Mouse (Mus musculus): ENCODE measurements around the gene Zfp704. TPM values are rescaled to one million over a fixed set of nuclear protein-coding genes. Genes with fewer than 3 reads are reported as not detected.
A peak's percentile ranks its signal among the peaks of the same experiment; 100 is the strongest.

The Zfp704 gene
- polyA plus RNA-seq, 1 experiment from 2014 or later = 14.8 TPM

DNA sequence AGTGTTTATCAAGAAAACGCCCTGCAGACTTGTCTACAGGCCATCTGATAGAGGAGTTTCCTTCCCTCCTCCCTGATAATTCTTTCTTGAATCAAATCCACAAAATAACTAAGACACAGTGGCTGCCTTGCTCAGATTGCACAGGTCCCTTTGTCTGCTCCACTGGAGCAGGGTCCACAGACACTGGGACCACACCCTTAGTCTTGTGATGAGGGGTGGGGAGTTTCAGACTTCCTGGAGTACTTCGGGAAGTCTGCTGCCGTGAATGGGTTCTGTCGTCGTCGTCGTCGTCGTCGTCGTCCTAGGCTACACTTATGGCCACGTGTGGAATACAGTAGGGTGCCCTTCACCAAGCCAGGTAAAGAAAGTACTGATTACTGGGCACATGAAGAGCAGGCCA lies 4.8 kb upstream of the Zfp704 start:
- Histone ChIP-seq H3K9me3 (ENCODE audit: control insufficient read depth, low read length) (no peaks in the 10 kb centered on the region), H3K9ac (ENCODE audit: low read depth, low read length) (no peak overlapping the region), H3K27me3 (ENCODE audit: control insufficient read depth, insufficient read depth, low read length) (no peaks in the 10 kb centered on the region), H3K36me3 (ENCODE audit: control insufficient read depth, insufficient read depth, low read length) (no peaks in the 10 kb centered on the region), H3K4me3 (ENCODE audit: low read length) (no peak overlapping the region), H3K4me1 (ENCODE audit: control insufficient read depth, insufficient read depth, low read length) (peaks cover 7% of the 10 kb centered on the region; the same call in 1 of the 2 replicates), H3K27ac (ENCODE audit: low read depth, low read length) (no peak overlapping the region), H3K4me2 (replicated peaks; ENCODE audit: low read depth, low read length) (no peak overlapping the region)
- WGBS = 74% methylated on average over 12 of the region's 12 CpGs
- ATAC-seq (ENCODE audit: low FRiP score, low TSS enrichment) = no peak

- ATAC-seq (ENCODE audit: low FRiP score, low TSS enrichment) = no peak
- Histone ChIP-seq H3K9ac (ENCODE audit: low read depth, low read length) (no peak overlapping the region), H3K4me3 (ENCODE audit: low read length) (no peak overlapping the region), H3K27me3 (ENCODE audit: control insufficient read depth, insufficient read depth, low read length) (no peaks in the 10 kb centered on the region), H3K27ac (ENCODE audit: low read depth, low read length) (no peak overlapping the region), H3K9me3 (ENCODE audit: control insufficient read depth, low read length) (no peaks in the 10 kb centered on the region), H3K36me3 (ENCODE audit: control insufficient read depth, insufficient read depth, low read length) (no peaks in the 10 kb centered on the region), H3K4me1 (ENCODE audit: control insufficient read depth, insufficient read depth, low read length) (peaks cover 7% of the 10 kb centered on the region; the same call in 1 of the 2 replicates), H3K4me2 (replicated peaks; ENCODE audit: low read depth, low read length) (no peak overlapping the region)
- 60% methylated on average over 8 of the region's 8 CpGs for WGBS
These were observed 4.1 kb upstream of the Zfp704 start for GRCm38 (mm10) chr3:9614011-9614410.

DNA sequence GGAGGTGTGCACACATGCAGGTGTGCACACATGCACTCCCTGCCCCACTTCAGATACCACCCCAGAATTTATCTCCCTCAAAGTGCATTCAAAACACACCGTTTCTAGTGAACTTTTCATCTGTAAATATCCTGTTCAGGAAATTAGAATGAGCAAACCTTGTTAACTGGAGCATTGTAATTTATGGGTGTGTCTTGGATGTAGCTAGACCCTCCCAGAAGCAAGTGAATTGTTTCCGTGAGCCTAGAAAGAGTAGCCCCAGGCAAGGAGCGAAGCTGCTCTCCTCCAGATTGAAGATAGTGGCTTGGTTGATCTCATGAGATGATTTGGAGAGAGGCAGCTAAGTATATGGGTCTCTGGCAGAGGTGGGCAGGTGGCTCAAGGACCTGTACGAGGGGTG lies 1.3 kb upstream of the Zfp704 start:
- peaks cover 15% of the 10 kb centered on the region for H3K4me1 ChIP-seq (ENCODE audit: control insufficient read depth, insufficient read depth, low read length)
- no peak overlapping the region for H3K27ac ChIP-seq (ENCODE audit: low read depth, low read length)
- ATAC-seq (ENCODE audit: low FRiP score, low TSS enrichment) = no peak
- no peaks in the 10 kb centered on the region for H3K36me3 ChIP-seq (ENCODE audit: control insufficient read depth, insufficient read depth, low read length)
- H3K4me3 ChIP-seq (ENCODE audit: low read length) = no peak overlapping the region
- H3K9ac ChIP-seq (ENCODE audit: low read depth, low read length) = no peak overlapping the region
- H3K9me3 ChIP-seq (ENCODE audit: control insufficient read depth, low read length) = no peaks in the 10 kb centered on the region
- H3K4me2 ChIP-seq (replicated peaks; ENCODE audit: low read depth, low read length) = no peak overlapping the region
- 42% methylated on average over 4 of the region's 4 CpGs for WGBS
- H3K27me3 ChIP-seq (ENCODE audit: control insufficient read depth, insufficient read depth, low read length) = no peaks in the 10 kb centered on the region

DNA sequence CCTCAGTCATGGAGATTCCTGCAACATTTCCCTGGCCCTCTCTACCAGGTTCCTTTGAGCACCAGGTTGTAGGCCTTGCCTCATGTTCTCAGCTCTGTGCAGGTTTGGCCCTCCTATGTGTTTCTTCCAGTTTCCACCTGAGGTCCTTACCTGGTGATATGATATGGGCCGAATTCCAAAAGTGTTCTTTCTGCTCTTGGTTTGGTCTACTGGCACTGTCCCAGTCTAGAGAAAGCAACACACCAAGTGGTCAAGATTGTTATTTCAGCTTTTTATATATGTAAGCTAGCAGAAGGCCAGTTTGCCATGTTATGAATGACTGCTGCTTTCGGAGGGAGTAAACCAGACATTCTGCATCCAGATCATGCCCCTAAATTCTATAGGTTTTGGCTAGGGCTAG lies 541 bp upstream of the Zfp704 start:
- WGBS = 85% methylated on average over 2 of the region's 2 CpGs
- Histone ChIP-seq H3K4me2 (replicated peaks; ENCODE audit: low read depth, low read length) (no peak overlapping the region), H3K9ac (ENCODE audit: low read depth, low read length) (no peak overlapping the region), H3K9me3 (ENCODE audit: control insufficient read depth, low read length) (no peaks in the 10 kb centered on the region), H3K4me1 (ENCODE audit: control insufficient read depth, insufficient read depth, low read length) (peaks cover 23% of the 10 kb centered on the region), H3K4me3 (ENCODE audit: low read length) (peak overlapping the region; percentile 88; the same call in 1 of the 2 replicates), H3K27ac (ENCODE audit: low read depth, low read length) (no peak overlapping the region), H3K27me3 (ENCODE audit: control insufficient read depth, insufficient read depth, low read length) (no peaks in the 10 kb centered on the region), H3K36me3 (ENCODE audit: control insufficient read depth, insufficient read depth, low read length) (no peaks in the 10 kb centered on the region)
- ATAC-seq (ENCODE audit: low FRiP score, low TSS enrichment) = no peak

- Histone ChIP-seq H3K36me3 (ENCODE audit: control insufficient read depth, insufficient read depth, low read length) (no peaks in the 10 kb centered on the region; the same call in 1 of the 2 replicates), H3K27ac (ENCODE audit: low read depth, low read length) (peak overlapping the region; percentile 86), H3K9me3 (ENCODE audit: control insufficient read depth, low read length) (no peaks in the 10 kb centered on the region), H3K4me3 (ENCODE audit: low read length) (peak overlapping the region; percentile 88), H3K4me1 (ENCODE audit: control insufficient read depth, insufficient read depth, low read length) (peaks cover 36% of the 10 kb centered on the region), H3K9ac (ENCODE audit: low read depth, low read length) (peak overlapping the region; percentile 92), H3K4me2 (replicated peaks; ENCODE audit: low read depth, low read length) (peak overlapping the region; percentile 83), H3K27me3 (ENCODE audit: control insufficient read depth, insufficient read depth, low read length) (no peaks in the 10 kb centered on the region)
- under 1% methylated on average over 73 of the region's 94 CpGs for WGBS
- ATAC-seq (ENCODE audit: low FRiP score, low TSS enrichment) = peak; percentile 37; the same call in 1 of the 2 replicates
These were observed 842 bp downstream of the Zfp704 start for GRCm38 (mm10) chr3:9608906-9609580.

DNA sequence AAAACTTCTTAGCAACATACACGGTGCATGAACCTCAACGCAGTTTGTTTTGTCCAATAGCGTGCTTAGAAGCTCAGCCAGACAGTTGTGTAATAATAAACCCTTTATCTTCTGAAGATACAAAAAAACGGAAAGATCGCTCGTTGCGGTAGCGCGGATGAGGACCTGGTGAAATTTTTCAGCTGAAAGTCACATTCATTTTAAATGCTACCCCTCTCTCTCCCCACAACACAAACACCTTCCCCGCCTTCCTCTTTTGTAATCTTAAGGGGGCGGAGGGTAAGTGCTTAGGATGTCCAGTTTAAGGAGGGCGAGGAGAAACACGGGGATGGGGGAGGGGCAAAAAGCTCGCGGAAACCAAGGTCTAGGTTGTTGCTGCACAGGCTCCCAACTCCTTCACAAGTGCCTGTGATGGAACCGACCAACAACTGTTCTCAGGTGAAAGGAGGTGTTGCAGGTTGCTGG lies 1.4 kb downstream of the Zfp704 start:
- peak overlapping the region; percentile 83 for H3K4me2 ChIP-seq (replicated peaks; ENCODE audit: low read depth, low read length)
- H3K4me1 ChIP-seq (ENCODE audit: control insufficient read depth, insufficient read depth, low read length) = peaks cover 38% of the 10 kb centered on the region
- H3K4me3 ChIP-seq (ENCODE audit: low read length) = peak overlapping the region; percentile 88
- no peaks in the 10 kb centered on the region; the same call in 1 of the 2 replicates for H3K36me3 ChIP-seq (ENCODE audit: control insufficient read depth, insufficient read depth, low read length)
- no peaks in the 10 kb centered on the region for H3K27me3 ChIP-seq (ENCODE audit: control insufficient read depth, insufficient read depth, low read length)
- no peaks in the 10 kb centered on the region for H3K9me3 ChIP-seq (ENCODE audit: control insufficient read depth, low read length)
- peak overlapping the region; percentile 92 for H3K9ac ChIP-seq (ENCODE audit: low read depth, low read length)
- ATAC-seq (ENCODE audit: low FRiP score, low TSS enrichment) = peak; percentile 37; the same call in 1 of the 2 replicates
- under 1% methylated on average over 16 of the region's 16 CpGs for WGBS
- peak overlapping the region; percentile 86 for H3K27ac ChIP-seq (ENCODE audit: low read depth, low read length)

- Histone ChIP-seq H3K27me3 (ENCODE audit: control insufficient read depth, insufficient read depth, low read length) (no peaks in the 10 kb centered on the region), H3K9ac (ENCODE audit: low read depth, low read length) (no peak overlapping the region), H3K36me3 (ENCODE audit: control insufficient read depth, insufficient read depth, low read length) (no peaks in the 10 kb centered on the region; the same call in 1 of the 2 replicates), H3K4me1 (ENCODE audit: control insufficient read depth, insufficient read depth, low read length) (peaks cover 38% of the 10 kb centered on the region), H3K4me3 (ENCODE audit: low read length) (0 out of 2 replicates have a peak overlapping the region, but pooled peaks have one; percentile 88), H3K27ac (ENCODE audit: low read depth, low read length) (no peak overlapping the region), H3K9me3 (ENCODE audit: control insufficient read depth, low read length) (no peaks in the 10 kb centered on the region), H3K4me2 (replicated peaks; ENCODE audit: low read depth, low read length) (peak overlapping the region; percentile 83)
- WGBS = 46% methylated on average over 5 of the region's 5 CpGs
- no peak for ATAC-seq (ENCODE audit: low FRiP score, low TSS enrichment)
These were observed 2.2 kb downstream of the Zfp704 start for GRCm38 (mm10) chr3:9607686-9608085.

GRCm38 (mm10) chr3:9605784-9606706 lies 3.8 kb downstream of the Zfp704 start:
- H3K4me2 ChIP-seq (replicated peaks; ENCODE audit: low read depth, low read length) = no peak overlapping the region
- H3K4me1 ChIP-seq (ENCODE audit: control insufficient read depth, insufficient read depth, low read length) = peaks cover 34% of the 10 kb centered on the region

More at GRCm38 (mm10) chr3:9605784-9606706, 3.8 kb downstream of the Zfp704 start:
- H3K4me3 ChIP-seq (ENCODE audit: low read length) = no peak overlapping the region
- H3K27me3 ChIP-seq (ENCODE audit: control insufficient read depth, insufficient read depth, low read length) = no peaks in the 10 kb centered on the region
- no peak overlapping the region; the same call in 1 of the 2 replicates for H3K27ac ChIP-seq (ENCODE audit: low read depth, low read length)
- H3K9ac ChIP-seq (ENCODE audit: low read depth, low read length) = no peak overlapping the region
- 32% methylated on average over 11 of the region's 11 CpGs for WGBS
- H3K36me3 ChIP-seq (ENCODE audit: control insufficient read depth, insufficient read depth, low read length) = no peaks in the 10 kb centered on the region; the same call in 1 of the 2 replicates
- H3K9me3 ChIP-seq (ENCODE audit: control insufficient read depth, low read length) = no peaks in the 10 kb centered on the region
- ATAC-seq (ENCODE audit: low FRiP score, low TSS enrichment) = no peak

Measured in kidney, embryonic 14.5 days (tissue).